Mouse (Mus musculus): ENCODE data around the gene Sertad4. TPM values are rescaled to one million over a fixed set of nuclear protein-coding genes. Genes with fewer than 3 reads are reported as not detected.

Sertad4 gene
- polyA plus RNA-seq, 1 experiment: 59.4 TPM

GRCm38 (mm10) chr1:192822652-192823525 is 32.7 kb downstream of the Sertad4 start:
- Histone ChIP-seq H3K4me1 (ENCODE audit: control insufficient read depth, insufficient read depth, low read length) (peaks cover 10% of the 10 kb centered on the region; the same call in 1 of the 2 replicates), H3K4me3 (ENCODE audit: insufficient read depth, low read length) (no peak overlapping the region), H3K27ac (ENCODE audit: insufficient read depth, low read length) (peak overlapping the region; percentile 93)
- TF ChIP-seq CTCF (IDR thresholded peaks at IDR 0.05; ENCODE audit: borderline replicate concordance, insufficient read depth, low read length): no peak
- peak; percentile 2; the same call in 1 of the 2 replicates for TF ChIP-seq POLR2A (IDR thresholded peaks at IDR 0.05; ENCODE audit: low read depth, low read length)

DNA sequence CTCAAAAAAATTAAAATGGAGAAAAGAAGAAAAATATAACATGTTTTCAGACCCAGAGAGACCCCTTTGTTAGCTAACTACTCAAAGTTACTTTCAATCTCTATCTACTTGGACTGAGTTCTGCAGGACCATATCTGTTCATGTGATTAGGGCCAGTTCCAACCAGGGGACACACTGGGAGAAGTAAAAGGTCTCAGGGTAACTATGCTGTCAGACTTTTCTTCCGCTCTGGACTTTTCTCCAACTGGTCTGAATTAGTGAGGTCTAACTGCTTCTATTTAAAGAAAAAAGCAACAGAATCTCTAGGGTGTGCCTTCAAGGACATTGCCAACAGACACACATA is 33.3 kb downstream of the Sertad4 start:
- Histone ChIP-seq H3K4me3 (ENCODE audit: insufficient read depth, low read length) (no peak overlapping the region), H3K27ac (ENCODE audit: insufficient read depth, low read length) (peak overlapping the region; percentile 93), H3K4me1 (ENCODE audit: control insufficient read depth, insufficient read depth, low read length) (peaks cover 10% of the 10 kb centered on the region; the same call in 1 of the 2 replicates)
- TF ChIP-seq POLR2A (IDR thresholded peaks at IDR 0.05; ENCODE audit: low read depth, low read length) (no peak), CTCF (IDR thresholded peaks at IDR 0.05; ENCODE audit: borderline replicate concordance, insufficient read depth, low read length) (no peak)

DNA sequence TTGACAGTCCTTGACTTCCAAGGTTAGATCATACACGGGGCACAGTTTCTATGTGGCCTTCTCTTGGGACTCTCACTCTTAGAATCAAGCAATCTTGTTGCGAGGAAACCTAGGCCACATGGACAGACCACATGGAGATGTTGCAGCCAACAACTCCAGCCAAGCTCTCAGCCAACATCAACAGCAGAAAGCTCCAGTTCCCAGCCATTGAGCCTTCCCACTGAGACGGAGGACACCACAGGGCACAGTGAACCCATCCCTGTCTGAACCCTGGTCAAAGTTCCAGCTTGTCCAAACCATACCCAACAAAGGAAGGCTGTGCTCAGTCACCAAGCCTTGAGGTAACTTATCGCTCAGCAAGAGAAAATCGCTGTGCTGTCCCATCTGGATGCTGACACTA is 37.2 kb downstream of the Sertad4 start:
- Histone ChIP-seq H3K27ac (ENCODE audit: insufficient read depth, low read length) (no peak overlapping the region), H3K4me1 (ENCODE audit: control insufficient read depth, insufficient read depth, low read length) (peaks cover 5% of the 10 kb centered on the region; the same call in 1 of the 2 replicates), H3K4me3 (ENCODE audit: insufficient read depth, low read length) (no peak overlapping the region)
- TF ChIP-seq CTCF (IDR thresholded peaks at IDR 0.05; ENCODE audit: borderline replicate concordance, insufficient read depth, low read length) (no peak), POLR2A (IDR thresholded peaks at IDR 0.05; ENCODE audit: low read depth, low read length) (no peak)

GRCm38 (mm10) chr1:192815789-192816188 is 39.8 kb downstream of the Sertad4 start:
- Histone ChIP-seq H3K4me3 (ENCODE audit: insufficient read depth, low read length) (no peak overlapping the region), H3K4me1 (ENCODE audit: control insufficient read depth, insufficient read depth, low read length) (no peaks in the 10 kb centered on the region), H3K27ac (ENCODE audit: insufficient read depth, low read length) (no peak overlapping the region)
- TF ChIP-seq CTCF (IDR thresholded peaks at IDR 0.05; ENCODE audit: borderline replicate concordance, insufficient read depth, low read length) (no peak), POLR2A (IDR thresholded peaks at IDR 0.05; ENCODE audit: low read depth, low read length) (no peak)

DNA sequence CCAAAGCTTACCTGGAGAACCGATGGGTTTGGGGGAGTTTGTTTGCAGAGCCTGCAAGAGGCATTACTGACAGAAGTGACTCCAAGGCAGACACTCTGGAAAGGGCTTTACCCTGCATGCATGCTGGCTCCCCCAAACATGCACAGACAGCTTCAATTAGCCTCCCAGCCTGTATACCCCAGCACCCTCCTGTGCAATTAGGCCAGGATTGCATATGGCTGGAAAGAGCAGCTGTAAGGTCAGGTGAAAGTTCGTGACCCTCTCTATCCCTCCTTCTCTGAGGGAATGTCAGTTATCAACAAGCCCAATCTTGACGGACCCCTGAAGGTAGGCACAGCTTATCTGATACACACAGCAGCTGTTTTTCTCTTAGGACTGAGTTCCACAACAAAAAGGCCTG is 40.9 kb downstream of the Sertad4 start:
- TF ChIP-seq CTCF (IDR thresholded peaks at IDR 0.05; ENCODE audit: borderline replicate concordance, insufficient read depth, low read length): no peak
- TF ChIP-seq POLR2A (IDR thresholded peaks at IDR 0.05; ENCODE audit: low read depth, low read length): no peak

GRCm38 (mm10) chr1:192812758-192813157 is 42.8 kb downstream of the Sertad4 start:
- no peak overlapping the region for H3K27ac ChIP-seq (ENCODE audit: insufficient read depth, low read length)
- TF ChIP-seq CTCF (IDR thresholded peaks at IDR 0.05; ENCODE audit: borderline replicate concordance, insufficient read depth, low read length): no peak
- TF ChIP-seq POLR2A (IDR thresholded peaks at IDR 0.05; ENCODE audit: low read depth, low read length): no peak

More for the DNA sequence above, 40.9 kb downstream of the Sertad4 start:
- no peaks in the 10 kb centered on the region for H3K4me1 ChIP-seq (ENCODE audit: control insufficient read depth, insufficient read depth, low read length)
- H3K4me3 ChIP-seq (ENCODE audit: insufficient read depth, low read length): no peak overlapping the region
- H3K27ac ChIP-seq (ENCODE audit: insufficient read depth, low read length): no peak overlapping the region

GRCm38 (mm10) chr1:192812290-192812689 is 43.3 kb downstream of the Sertad4 start:
- no peak for TF ChIP-seq POLR2A (IDR thresholded peaks at IDR 0.05; ENCODE audit: low read depth, low read length)
- Histone ChIP-seq H3K27ac (ENCODE audit: insufficient read depth, low read length) (no peak overlapping the region), H3K4me3 (ENCODE audit: insufficient read depth, low read length) (no peak overlapping the region), H3K4me1 (ENCODE audit: control insufficient read depth, insufficient read depth, low read length) (no peaks in the 10 kb centered on the region)

More at GRCm38 (mm10) chr1:192812758-192813157, 42.8 kb downstream of the Sertad4 start:
- H3K4me3 ChIP-seq (ENCODE audit: insufficient read depth, low read length): no peak overlapping the region
- H3K4me1 ChIP-seq (ENCODE audit: control insufficient read depth, insufficient read depth, low read length): no peaks in the 10 kb centered on the region

DNA sequence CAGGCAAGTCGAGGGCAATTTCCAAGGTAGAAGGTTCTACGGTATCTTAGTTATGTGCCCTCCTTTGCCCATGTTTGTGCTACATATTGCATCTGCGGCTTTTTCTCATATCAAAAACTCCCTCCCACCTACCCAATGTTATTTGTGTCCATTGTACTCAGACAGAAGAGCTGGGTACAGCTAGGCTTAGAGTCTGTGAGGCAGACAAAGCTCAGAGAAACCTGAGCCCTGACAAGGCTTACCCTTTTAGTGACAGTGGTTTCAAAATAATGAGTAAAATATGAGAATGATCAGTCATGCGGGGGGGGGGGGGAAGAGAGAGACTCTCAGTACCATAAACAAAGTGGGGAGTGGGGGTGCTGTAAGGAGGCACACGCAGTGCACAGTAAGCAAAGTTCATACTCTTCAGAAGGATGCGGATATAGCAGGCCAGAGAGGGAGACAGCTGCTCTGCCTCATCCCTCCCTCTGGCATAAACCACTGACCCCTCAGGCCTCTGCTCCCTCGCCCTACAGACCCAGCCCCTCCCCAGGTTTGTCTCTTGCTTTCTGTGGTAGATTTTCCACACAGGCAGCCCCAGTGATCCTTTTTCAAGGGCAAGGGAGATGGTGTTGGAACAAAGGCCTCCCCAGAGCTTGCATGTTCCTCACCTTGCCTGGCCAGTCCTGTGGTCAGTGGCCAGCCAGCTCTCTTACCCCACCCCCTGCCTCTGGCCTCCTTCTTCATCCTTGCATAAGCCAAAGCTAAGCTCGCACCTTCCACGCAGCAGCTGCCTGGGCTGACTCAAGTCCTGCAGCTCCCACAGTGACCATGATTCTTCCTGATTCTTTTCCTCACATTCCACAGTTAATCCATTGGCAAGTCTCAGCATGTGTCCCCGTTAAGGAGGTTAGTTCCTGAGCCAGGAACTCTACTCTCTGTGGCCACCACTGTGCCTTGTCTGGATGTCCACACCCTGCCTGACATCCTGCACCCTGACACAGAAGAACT is 49.1 kb downstream of the Sertad4 start:
- Histone ChIP-seq H3K4me1 (ENCODE audit: control insufficient read depth, insufficient read depth, low read length) (no peaks in the 10 kb centered on the region), H3K27ac (ENCODE audit: insufficient read depth, low read length) (peak overlapping the region; percentile 41), H3K4me3 (ENCODE audit: insufficient read depth, low read length) (no peak overlapping the region)
- TF ChIP-seq CTCF (IDR thresholded peaks at IDR 0.05; ENCODE audit: borderline replicate concordance, insufficient read depth, low read length) (no peak), POLR2A (IDR thresholded peaks at IDR 0.05; ENCODE audit: low read depth, low read length) (no peak)

GRCm38 (mm10) chr1:192800338-192800737 is 55.2 kb downstream of the Sertad4 start:
- peaks cover 13% of the 10 kb centered on the region for H3K4me1 ChIP-seq (ENCODE audit: control insufficient read depth, insufficient read depth, low read length)
- TF ChIP-seq CTCF (IDR thresholded peaks at IDR 0.05; ENCODE audit: borderline replicate concordance, insufficient read depth, low read length): no peak
- peak overlapping the region; percentile 39; the same call in 1 of the 2 replicates for H3K27ac ChIP-seq (ENCODE audit: insufficient read depth, low read length)
- no peak overlapping the region for H3K4me3 ChIP-seq (ENCODE audit: insufficient read depth, low read length)

All from embryonic fibroblast, embryonic 13.5 days (primary cell).